Mouse (Mus musculus) liver, postnatal 0 days (tissue): ENCODE measurements around the gene Dqx1. TPM values are rescaled to one million over a fixed set of nuclear protein-coding genes. Genes with fewer than 3 reads are reported as not detected.

Source experiments
- ATAC-seq: fragments of 200-750 bp; cut with Nextera tagmentation; 2 replicates; pipeline ENCODE4 v1.8.0; 2017; ENCODE audit warnings: mild to moderate bottlenecking, moderate library complexity
- DNase-seq: peaks from one replicate; pipeline ENCODE4 v3.0.0-alpha.2; 2016
- H3K27ac ChIP-seq: fragments of 300-500 bp; sonication (generic); 2 replicates; pipeline ENCODE4 v1.5.1; 2014; ENCODE audit warnings: antibody characterized with exemption, moderate library complexity, mild to moderate bottlenecking, low read depth
- H3K27me3 ChIP-seq: fragments of 300-500 bp; sonication (generic); 2 replicates; pipeline ENCODE4 v1.6.1; 2014; ENCODE audit warnings: low read length, control low read depth, mixed read lengths; ENCODE audit not compliant: insufficient read depth
- H3K36me3 ChIP-seq: fragments of 300-500 bp; sonication (generic); replicated peaks from 2 replicates; pipeline ENCODE4 v1.6.1; 2014; ENCODE audit warnings: mild to moderate bottlenecking, control low read depth, low read length, moderate library complexity, mixed read lengths; ENCODE audit not compliant: insufficient read depth
- H3K4me1 ChIP-seq: fragments of 300-500 bp; sonication (generic); 2 replicates; pipeline ENCODE4 v1.6.1; 2014; ENCODE audit warnings: antibody characterized with exemption, mild to moderate bottlenecking, control low read depth; ENCODE audit not compliant: insufficient read depth
- H3K4me2 ChIP-seq: fragments of 300-500 bp; sonication (generic); 2 replicates; pipeline ENCODE4 v1.6.1; 2014; ENCODE audit warnings: low read depth, mild to moderate bottlenecking, low read length, moderate library complexity, mixed read lengths
- H3K4me3 ChIP-seq: fragments of 300-500 bp; sonication (generic); 2 replicates; pipeline ENCODE4 v1.5.1; 2014; ENCODE audit warnings: low read depth, low read length
- H3K9ac ChIP-seq: fragments of 300-500 bp; sonication (generic); replicated peaks from 2 replicates; pipeline ENCODE4 v1.6.1; 2014; ENCODE audit warnings: mild to moderate bottlenecking, moderate library complexity
- H3K9me3 ChIP-seq: fragments of 300-500 bp; sonication (generic); 2 replicates; pipeline ENCODE4 v1.6.1; 2016; ENCODE audit warnings: mild to moderate bottlenecking, control low read depth, low read length, mixed read lengths
- CTCF ChIP-seq: sonication (generic); IDR thresholded peaks from 2 replicates; pipeline ENCODE4 v1.5.1; 2016; ENCODE audit warnings: antibody characterized with exemption, low read depth
- EP300 ChIP-seq: IDR thresholded peaks from 2 replicates; pipeline ENCODE4 v1.6.1; 2016; ENCODE audit warnings: antibody characterized with exemption, low read depth, mild to moderate bottlenecking
- WGBS: fragments of 180-500 bp; shearing (Covaris S2); extraction: QIAGEN DNeasy Blood & Tissue Kit; methylation state at CpG from one replicate; pipeline ENCODE4 v1.1.7; 2014; ENCODE audit not compliant: insufficient replicate concordance; 5-methylcytosine and 5-hydroxymethylcytosine counted together
- polyA plus RNA-seq: library from polyadenylated mRNA; unstranded; fragments of >200 nt; fragmentation: Nextera tagmentation; extraction: Ambion mirVana; gene quantifications from 2 replicates; pipeline ENCODE4 v1.2.1, GENCODE M21; 2015

Gene Dqx1
- polyA plus RNA-seq, 1 experiment from 2014 or later = 7.5 TPM

- no peaks in the 10 kb centered on the region for H3K9me3 ChIP-seq
- 96% methylated on average over 2 of the region's 2 CpGs for WGBS
- ATAC-seq (no peak), DNase-seq (no peak)
- H3K4me2 ChIP-seq = peak overlapping the region; percentile 70
- H3K4me1 ChIP-seq = peaks cover 15% of the 10 kb centered on the region
- peak overlapping the region; percentile 38 for H3K4me3 ChIP-seq
- peaks cover 16% of the 10 kb centered on the region for H3K27me3 ChIP-seq
- peaks cover 17% of the 10 kb centered on the region for H3K36me3 ChIP-seq
- peak overlapping the region; percentile 90 for H3K27ac ChIP-seq
- H3K9ac ChIP-seq = peak overlapping the region; percentile 58
- TF ChIP-seq CTCF (no peak), EP300 (no peak)
Measured at GRCm38 (mm10) chr6:83058725-83059124, 1.1 kb downstream of the Dqx1 start.

GRCm38 (mm10) chr6:83065995-83066394 lies 8.4 kb downstream of the Dqx1 start:
- Histone ChIP-seq H3K4me2 (no peak overlapping the region), H3K27ac (no peak overlapping the region), H3K36me3 (no peaks in the 10 kb centered on the region), H3K4me3 (no peak overlapping the region), H3K4me1 (peaks cover 10% of the 10 kb centered on the region), H3K9ac (no peak overlapping the region), H3K27me3 (peaks cover 88% of the 10 kb centered on the region), H3K9me3 (no peaks in the 10 kb centered on the region)
- TF ChIP-seq CTCF (no peak), EP300 (no peak)
- WGBS = 34% methylated on average over 8 of the region's 8 CpGs
- no peak for DNase-seq
- no peak for ATAC-seq

GRCm38 (mm10) chr6:83066441-83066840 lies 8.8 kb downstream of the Dqx1 start:
- no peak overlapping the region for H3K4me2 ChIP-seq
- H3K27ac ChIP-seq = no peak overlapping the region
- no peaks in the 10 kb centered on the region for H3K9me3 ChIP-seq
- H3K9ac ChIP-seq = no peak overlapping the region
- 33% methylated on average over 6 of the region's 6 CpGs for WGBS
- no peak for TF ChIP-seq CTCF
- no peak for TF ChIP-seq EP300
- ATAC-seq (no peak), DNase-seq (no peak)
- H3K36me3 ChIP-seq = no peaks in the 10 kb centered on the region
- H3K4me1 ChIP-seq = peaks cover 10% of the 10 kb centered on the region
- H3K4me3 ChIP-seq = no peak overlapping the region
- peaks cover 92% of the 10 kb centered on the region for H3K27me3 ChIP-seq

- H3K4me1 ChIP-seq = peaks cover 10% of the 10 kb centered on the region
- no peaks in the 10 kb centered on the region for H3K36me3 ChIP-seq
- DNase-seq (no peak), ATAC-seq (no peak)
- peak overlapping the region; percentile 26 for H3K4me3 ChIP-seq
- peak overlapping the region; percentile 62 for H3K4me2 ChIP-seq
- peaks cover 100% of the 10 kb centered on the region for H3K27me3 ChIP-seq
- TF ChIP-seq EP300 (no peak), CTCF (no peak)
- no peaks in the 10 kb centered on the region for H3K9me3 ChIP-seq
- H3K27ac ChIP-seq = no peak overlapping the region
- H3K9ac ChIP-seq = no peak overlapping the region
- 20% methylated on average over 8 of the region's 8 CpGs for WGBS
Measured at GRCm38 (mm10) chr6:83068221-83068620, 10.6 kb downstream of the Dqx1 start.

GRCm38 (mm10) chr6:83068706-83069487 lies 11.3 kb downstream of the Dqx1 start:
- peaks cover 99% of the 10 kb centered on the region for H3K27me3 ChIP-seq
- TF ChIP-seq CTCF (no peak), EP300 (no peak)
- H3K27ac ChIP-seq = no peak overlapping the region
- no peaks in the 10 kb centered on the region for H3K9me3 ChIP-seq
- WGBS = 3% methylated on average over 74 of the region's 81 CpGs
- H3K4me3 ChIP-seq = peak overlapping the region; percentile 26
- peaks cover 10% of the 10 kb centered on the region for H3K4me1 ChIP-seq
- H3K4me2 ChIP-seq = peak overlapping the region; percentile 62
- DNase-seq (no peak), ATAC-seq (peak; percentile 16; the same call in 1 of the 2 replicates)
- no peak overlapping the region for H3K9ac ChIP-seq
- no peaks in the 10 kb centered on the region for H3K36me3 ChIP-seq

- TF ChIP-seq EP300 (no peak), CTCF (no peak)
- DNase-seq (no peak), ATAC-seq (0 out of 2 replicates have a peak, but pooled peaks have one; percentile 8)
- Histone ChIP-seq H3K4me1 (peaks cover 10% of the 10 kb centered on the region), H3K27ac (no peak overlapping the region), H3K27me3 (peaks cover 99% of the 10 kb centered on the region), H3K4me3 (peak overlapping the region; percentile 16; the same call in 1 of the 2 replicates), H3K36me3 (no peaks in the 10 kb centered on the region), H3K9me3 (no peaks in the 10 kb centered on the region), H3K9ac (no peak overlapping the region), H3K4me2 (0 out of 2 replicates have a peak overlapping the region, but pooled peaks have one; percentile 62)
- 2% methylated on average over 64 of the region's 69 CpGs for WGBS
Measured at GRCm38 (mm10) chr6:83069488-83070246, 12.0 kb downstream of the Dqx1 start.
